Mouse (Mus musculus) kidney, postnatal 25 days (tissue): ENCODE measurements around the gene Olfr1248.
"Not testable (repeated sequence)": the region's sequence is repeated elsewhere in the genome, so short reads cannot be mapped to it uniquely, and the experiment has no call there.

Source experiments
- DNase-seq, 2 experiments: peaks; one replicate each; pipeline ENCODE4 v3.0.0; 2021; ENCODE audit warnings: mixed read lengths in 2 of 2

Gene Olfr1248

DNA sequence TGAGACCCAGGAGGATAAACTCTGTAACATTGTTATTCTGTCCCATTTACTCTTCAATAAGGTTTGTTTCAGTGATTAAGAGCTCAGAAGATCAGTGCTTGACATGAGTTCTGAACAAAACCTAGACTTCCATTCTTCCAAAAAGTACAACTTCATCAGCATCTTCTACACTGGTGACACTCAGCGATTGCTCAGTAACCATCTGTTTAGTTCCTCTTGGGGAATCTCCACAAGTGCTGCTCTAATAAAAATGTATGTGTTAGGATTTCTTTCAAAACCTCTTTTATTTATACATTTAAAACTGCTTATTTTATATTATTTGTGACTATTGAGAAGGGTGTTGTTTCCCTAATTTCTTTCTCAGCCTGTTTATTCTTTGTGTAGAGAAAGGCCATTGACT is at the start of gene Olfr1248:
TSS of gene Olfr1248 (minus strand) at position 101 of the 400 bp plus-strand sequence.
- not testable (repeated sequence) for DNase-seq

DNA sequence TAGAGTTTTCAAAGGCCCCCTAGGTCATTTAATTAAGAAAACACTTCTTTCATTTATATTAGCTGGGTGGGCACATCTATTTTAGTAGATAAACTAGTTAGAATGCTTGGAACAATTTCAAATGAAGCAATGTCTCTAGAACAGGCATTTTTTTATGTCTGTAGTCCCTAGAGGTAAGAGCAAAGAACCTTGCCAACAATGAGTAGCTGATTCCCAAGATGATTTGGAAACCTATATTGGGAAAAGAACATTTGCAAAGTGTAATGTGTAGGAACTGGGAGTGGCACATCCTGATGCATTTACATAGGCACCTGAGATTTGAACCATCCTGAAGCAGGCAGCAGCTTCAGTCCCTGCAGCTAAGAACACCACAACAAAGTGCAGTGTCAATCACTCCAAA is 43.3 kb upstream of the Olfr1248 start, which contains the start of gene Olfr1250:
TSS of gene Olfr1250 (minus strand) at position 101 of the 400 bp plus-strand sequence.
- no peak for DNase-seq

DNA sequence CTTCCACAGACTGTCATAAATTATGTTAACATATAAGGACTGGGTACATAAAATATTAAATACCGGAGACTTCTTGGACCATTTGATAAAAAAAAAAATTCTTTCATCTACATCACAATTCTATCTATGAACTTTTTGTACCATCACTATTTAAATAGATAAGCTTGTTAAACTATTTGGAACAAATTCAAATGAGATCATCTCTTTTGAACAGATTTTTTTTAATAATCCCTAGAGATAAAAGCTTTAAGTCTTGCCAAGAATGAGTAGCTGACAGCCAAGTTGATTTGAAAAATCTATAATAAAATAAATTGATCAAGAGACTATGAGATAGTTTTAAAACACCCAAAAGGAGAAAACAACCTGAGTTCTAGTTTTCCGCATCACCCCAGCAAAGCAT is 16.8 kb upstream of the Olfr1248 start, which contains the start of gene Olfr1249:
TSS of gene Olfr1249 (minus strand) at position 101 of the 400 bp plus-strand sequence.
- DNase-seq: no peak

DNA sequence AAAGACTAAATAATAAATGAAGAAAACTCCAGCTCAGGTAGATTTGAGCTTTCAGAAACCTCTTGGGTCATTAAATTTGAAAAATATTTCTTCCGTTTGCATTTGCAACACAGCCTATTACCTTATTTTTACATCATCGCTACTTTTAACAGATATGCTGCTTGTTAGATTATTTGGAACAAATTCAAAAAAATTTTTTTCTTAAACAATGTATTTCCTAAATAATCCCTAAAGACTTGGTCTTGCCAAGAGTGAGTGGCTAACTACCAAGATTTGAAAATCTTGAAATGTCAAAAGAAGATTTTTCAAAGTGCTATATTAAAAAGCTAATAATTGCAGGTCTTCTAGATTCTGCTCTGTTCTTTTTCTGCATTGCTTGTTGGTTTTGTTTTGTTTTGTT is 4.0 kb downstream of the Olfr1248 start, which contains the start of gene Olfr1247:
TSS of gene Olfr1247 (minus strand) at position 101 of the 400 bp plus-strand sequence.
- DNase-seq: no peak

DNA sequence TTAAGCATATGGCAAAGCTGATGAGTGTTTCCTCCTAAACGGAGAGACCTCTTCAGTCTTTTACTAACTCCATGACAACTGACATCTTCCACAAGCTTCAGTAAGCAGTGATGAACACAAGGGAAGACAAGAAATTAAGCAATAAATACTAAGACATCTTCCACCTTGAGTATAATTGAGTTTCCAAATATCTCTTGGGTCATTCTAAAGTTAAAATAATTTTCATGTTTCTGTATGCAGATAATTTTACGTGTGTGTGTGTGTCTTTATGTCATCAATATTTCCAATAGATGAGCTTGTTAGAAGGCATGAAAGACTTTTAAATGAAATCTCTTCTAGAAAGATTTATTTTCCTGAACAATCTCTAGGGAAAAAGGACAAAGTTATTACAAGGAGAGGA is 25.0 kb downstream of the Olfr1248 start, which contains the start of gene Olfr1246:
TSS of gene Olfr1246 (minus strand) at position 101 of the 400 bp plus-strand sequence.
- DNase-seq: no peak

DNA sequence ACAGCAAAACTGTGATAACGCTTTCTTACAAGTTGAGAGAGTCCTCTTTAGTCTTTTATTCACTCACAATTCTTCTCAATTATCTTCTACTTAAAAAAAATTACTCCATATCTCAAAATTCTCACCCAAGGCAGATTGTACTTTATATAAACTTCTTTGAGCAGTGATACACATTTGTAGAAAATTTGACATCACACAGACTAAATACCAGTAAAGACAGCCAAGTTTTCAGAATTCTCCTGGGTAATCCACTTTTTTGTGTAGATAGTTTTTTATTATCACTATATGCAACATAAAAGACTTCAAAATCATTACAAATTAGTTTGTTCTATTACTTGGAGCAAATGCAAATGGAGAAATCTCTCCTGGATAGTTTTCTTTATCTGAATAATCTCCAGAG is 39.7 kb downstream of the Olfr1248 start, which contains the start of gene Olfr1245:
TSS of gene Olfr1245 (minus strand) at position 101 of the 400 bp plus-strand sequence.
- no peak for DNase-seq
